ENCODE assay signal across 19 mouse cellular contexts in the genomic region with DNA sequence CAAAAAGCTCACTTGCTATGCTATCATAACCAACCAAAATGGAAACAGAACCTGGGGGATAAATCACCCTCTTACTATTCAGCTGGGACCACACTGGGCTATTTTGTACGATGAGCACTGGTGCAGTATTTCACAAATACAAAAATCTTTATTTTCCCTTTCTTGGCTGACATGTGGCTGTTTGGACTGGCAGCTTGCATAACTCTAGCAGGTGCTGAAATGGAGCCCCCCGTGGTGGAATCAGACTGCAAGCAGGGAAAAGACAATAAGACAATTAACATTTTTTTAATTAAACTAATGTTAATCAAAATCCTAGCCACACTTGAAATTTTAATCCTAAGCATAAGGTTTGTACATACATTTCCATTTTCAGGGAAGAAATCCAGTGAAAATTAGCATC.
DNase-seq lines count a peak whose midpoint lies in the region; ATAC-seq lines count a peak whose summit lies in the region.
"Had no signal": no experiment of that assay in that cellular context is flagged by ENCODE, and none has a peak within 500 bp of the region (broad histone marks: within the 10 kb centered on the region; RNA-seq: fewer than 3 reads in every experiment).

No protein-coding gene starts in this region.

- intact Hi-C loops in left cerebral cortex, postnatal 4 days (cut with DNase I), result no loop called here
- intact Hi-C loops in left cerebral cortex, postnatal 10 days (cut with DNase I), result no loop called here

- 0 out of 2 replicates have a peak, but pooled peaks cover 4% of the 10 kb centered on the region for H3K9me3 ChIP-seq in forebrain, embryonic 13.5 days (replicated peaks)
- peaks cover 5% of the 10 kb centered on the region; the same call in 1 of the 2 replicates for H3K9me3 ChIP-seq in forebrain, embryonic 10.5 days
- H3K9me3 ChIP-seq: embryonic facial prominence, embryonic 12.5 days; heart, embryonic 15.5 days had no signal

- H3K27ac ChIP-seq in forebrain, embryonic 13.5 days, result no peak overlapping the region
- H3K27ac ChIP-seq in forebrain, embryonic 10.5 days, result no peak overlapping the region
- H3K27ac ChIP-seq: embryonic facial prominence, embryonic 12.5 days; heart, adult 2 months; heart, embryonic 15.5 days; hindbrain, embryonic 14.5 days had no signal

- ATAC-seq in forebrain, embryonic 13.5 days, result peak; percentile 61; the same call in 1 of the 2 replicates
- ATAC-seq in CD4-positive, CD25-positive, alpha-beta regulatory T cell, adult 4 months, result no peak
- ATAC-seq: intestine, embryonic 16.5 days had no signal

- H3K9ac ChIP-seq in forebrain, embryonic 13.5 days, result no peak overlapping the region
- H3K9ac ChIP-seq: embryonic facial prominence, embryonic 12.5 days; heart, embryonic 15.5 days; hindbrain, embryonic 14.5 days had no signal

- H3K4me2 ChIP-seq in forebrain, embryonic 13.5 days, result no peak overlapping the region
- H3K4me2 ChIP-seq: embryonic facial prominence, embryonic 12.5 days; heart, embryonic 11.5 days; heart, embryonic 15.5 days; hindbrain, embryonic 14.5 days had no signal

- H3K36me3 ChIP-seq in forebrain, embryonic 13.5 days (ENCODE audit: poor library complexity, severe bottlenecking), result no peaks in the 10 kb centered on the region
- no peaks in the 10 kb centered on the region for H3K36me3 ChIP-seq in forebrain, embryonic 10.5 days (replicated peaks)
- H3K36me3 ChIP-seq: embryonic facial prominence, embryonic 12.5 days; heart, embryonic 15.5 days had no signal

- peaks cover 92% of the 10 kb centered on the region for H3K27me3 ChIP-seq in forebrain, embryonic 13.5 days
- H3K27me3 ChIP-seq in forebrain, embryonic 10.5 days (ENCODE audit: poor library complexity, severe bottlenecking), result peaks cover 97% of the 10 kb centered on the region
- H3K27me3 ChIP-seq: embryonic facial prominence, embryonic 12.5 days; heart, embryonic 15.5 days had no signal

- H3K4me3 ChIP-seq in forebrain, embryonic 13.5 days, result no peak overlapping the region
- H3K4me3 ChIP-seq in forebrain, embryonic 10.5 days, result no peak overlapping the region
- H3K4me3 ChIP-seq: embryonic facial prominence, embryonic 12.5 days; heart, adult 2 months; heart, embryonic 15.5 days had no signal

- no peak for DNase-seq in forebrain, embryonic 10.5 days (ENCODE audit: extremely low spot score, low spot score)
- peak; percentile 62 for DNase-seq in left cerebral cortex, postnatal 4 days
- DNase-seq in left cerebral cortex, postnatal 10 days (ENCODE audit: extremely low spot score in 1 of 2, low spot score in 2 of 2), result no peak
- DNase-seq in brain, embryonic 18.5 days (ENCODE audit: low read depth, low spot score), result peak; percentile 46
- DNase-seq: adrenal gland, adult 8-10 months; adrenal gland, postnatal 36 days; cerebellum, adult 11-12 months; cerebellum, adult 9-11 months; gastrocnemius, postnatal 14 days; heart, adult 2 months; heart, postnatal 14 days; kidney, adult 2 months had no signal

- 38% methylated on average over 2 of the region's 2 CpGs for WGBS in forebrain, embryonic 13.5 days
- WGBS in forebrain, embryonic 10.5 days, result 78% methylated on average over 2 of the region's 2 CpGs

- H3K4me1 ChIP-seq in forebrain, embryonic 13.5 days, result peaks cover 8% of the 10 kb centered on the region
- peaks cover 10% of the 10 kb centered on the region for H3K4me1 ChIP-seq in forebrain, embryonic 10.5 days
- H3K4me1 ChIP-seq: embryonic facial prominence, embryonic 12.5 days; heart, embryonic 15.5 days had no signal

Comparison
In these comparisons a context has a peak if more than half of its experiments do, and no peak if none do; other contexts are left out.
1. DNase-seq: peak in left cerebral cortex, postnatal 4 days (single experiment) and brain, embryonic 18.5 days (single experiment); none in forebrain, embryonic 10.5 days (single experiment) and left cerebral cortex, postnatal 10 days (0 of 2).